Comparison of ENCODE assay signal across 15 mouse cellular contexts in the genomic region with DNA sequence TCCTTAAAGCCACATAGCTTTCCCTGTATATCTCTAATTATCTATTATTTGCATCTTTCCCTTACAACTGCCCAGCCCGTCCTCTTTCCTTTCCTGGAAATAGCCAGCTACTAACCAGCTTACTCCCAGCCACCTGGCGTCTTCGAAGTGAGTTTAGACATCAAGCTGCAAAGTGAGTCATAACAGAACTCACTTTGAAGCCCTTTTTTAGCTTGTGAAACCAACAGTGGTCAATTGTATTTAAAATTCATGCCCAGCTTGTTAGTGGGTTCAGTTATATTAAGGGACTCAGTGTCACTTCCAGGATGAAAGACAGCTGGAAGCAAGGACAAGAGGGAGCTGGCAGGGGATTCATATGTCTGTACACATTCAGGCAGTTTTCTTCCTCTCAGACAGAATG. TPM values are rescaled to one million over a fixed set of nuclear protein-coding genes. Genes with fewer than 3 reads are reported as not detected.
DNase-seq lines count a peak whose midpoint lies in the region; ATAC-seq and TF ChIP-seq lines count a peak whose summit lies in the region.
"Had no signal": no experiment of that assay in that cellular context is flagged by ENCODE, and none has a peak within 500 bp of the region (broad histone marks: within the 10 kb centered on the region; RNA-seq: fewer than 3 reads in every experiment).

No protein-coding gene starts in this region.

- peaks cover 12% of the 10 kb centered on the region for H3K79me2 ChIP-seq in myocyte (ENCODE audit: control insufficient read depth, insufficient read depth)

- H3K36me3 ChIP-seq in lung, embryonic 14.5 days (ENCODE audit: insufficient read depth), result no peaks in the 10 kb centered on the region
- H3K36me3 ChIP-seq in myocyte (ENCODE audit: control insufficient read depth, insufficient read depth), result no peaks in the 10 kb centered on the region
- H3K36me3 ChIP-seq in intestine, embryonic 16.5 days (ENCODE audit: control insufficient read depth, insufficient read depth, low read length), result no peaks in the 10 kb centered on the region
- H3K36me3 ChIP-seq: midbrain, embryonic 13.5 days had no signal

- 0 out of 2 replicates have a peak, but pooled peaks cover 5% of the 10 kb centered on the region for H3K4me1 ChIP-seq in lung, embryonic 14.5 days (ENCODE audit: insufficient read depth)
- peaks cover 9% of the 10 kb centered on the region for H3K4me1 ChIP-seq in intestine, embryonic 16.5 days (ENCODE audit: control insufficient read depth, insufficient read depth, low read length)
- H3K4me1 ChIP-seq: forebrain, embryonic 13.5 days; midbrain, embryonic 13.5 days had no signal

- no peaks in the 10 kb centered on the region for H3K27me3 ChIP-seq in lung, embryonic 14.5 days (ENCODE audit: insufficient read depth, low read length)
- H3K27me3 ChIP-seq in Patski (no peaks in the 10 kb centered on the region), myocyte (ENCODE audit: control insufficient read depth, insufficient read depth, insufficient read length) (no peaks in the 10 kb centered on the region)
- no peaks in the 10 kb centered on the region for H3K27me3 ChIP-seq in intestine, embryonic 16.5 days (replicated peaks; ENCODE audit: control insufficient read depth, insufficient read depth, low read length)
- H3K27me3 ChIP-seq: forebrain, embryonic 13.5 days; midbrain, embryonic 13.5 days had no signal

- H3K27ac ChIP-seq in lung, embryonic 14.5 days (ENCODE audit: low read depth), result no peak overlapping the region
- no peak overlapping the region for H3K27ac ChIP-seq in intestine, embryonic 16.5 days (ENCODE audit: low read length)
- H3K27ac ChIP-seq: forebrain, embryonic 13.5 days; kidney, postnatal 0 days; macrophage; midbrain, embryonic 13.5 days had no signal

- POLR2A ChIA-PET in Patski (lab: Charles Lee), result interaction anchor here (0.5 kb wide), 1 partner anchor 10 kb away, joined by 3 read pairs; no protein-coding TSS in a partner anchor

- CTCF ChIA-PET in Patski (lab: Charles Lee), result interaction anchor here (1.0 to 1.7 kb wide), 4 partner anchors 10 to 33 kb away, joined by 3 to 5 read pairs (median 4); partner anchors contain the start of gene Ell2

- in situ Hi-C loops in Patski (cut with MboI; ENCODE audit: low pct_unique_long_range_greater_than_20kb), result no loop called here

- H3K4me3 ChIP-seq in lung, embryonic 14.5 days (ENCODE audit: low read depth, low read length), result no peak overlapping the region
- no peak overlapping the region for H3K4me3 ChIP-seq in myocyte
- no peak overlapping the region for H3K4me3 ChIP-seq in intestine, embryonic 16.5 days (ENCODE audit: low read length)
- H3K4me3 ChIP-seq: forebrain, embryonic 13.5 days; midbrain, embryonic 13.5 days had no signal

- ATAC-seq in lung, embryonic 14.5 days (ENCODE audit: insufficient read depth), result no peak
- ATAC-seq in Patski, result peak; percentile 54
- no peak for ATAC-seq in intestine, embryonic 16.5 days
- ATAC-seq: activated CD4-positive, CD25-positive, alpha-beta regulatory T cell, adult 4 months; forebrain, embryonic 13.5 days; midbrain, embryonic 13.5 days had no signal

- no peak overlapping the region for H3K4me2 ChIP-seq in lung, embryonic 14.5 days
- H3K4me2 ChIP-seq in myocyte (ENCODE audit: low read depth), result peak overlapping the region; percentile 39
- no peak overlapping the region for H3K4me2 ChIP-seq in intestine, embryonic 16.5 days (ENCODE audit: low read depth, low read length)
- H3K4me2 ChIP-seq: forebrain, embryonic 13.5 days; midbrain, embryonic 13.5 days had no signal

- 48% methylated on average over 3 of the region's 3 CpGs for WGBS in lung, embryonic 14.5 days
- 62% methylated on average over 3 of the region's 3 CpGs for WGBS in intestine, embryonic 16.5 days

- DNase-seq in lung, embryonic 14.5 days, result peak; percentile 38
- no peak for DNase-seq in lung, postnatal 4 days
- peak; percentile 7 for DNase-seq in CD4-positive helper T cell, adult 2 months (ENCODE audit: low read depth, low spot score)
- DNase-seq in Patski (ENCODE audit: low read depth, low spot score), result no peak
- no peak for DNase-seq in urinary bladder, postnatal 25 days (ENCODE audit: low spot score)
- DNase-seq: cerebellum, adult 11-12 months; heart, postnatal 36 days; layer of hippocampus, adult 9-11 months had no signal

- TF ChIP-seq POLR2A in myocyte (IDR thresholded peaks at IDR 0.05; ENCODE audit: insufficient read length, low read depth), result no peak

- no peaks in the 10 kb centered on the region for H3K9me3 ChIP-seq in lung, embryonic 14.5 days (ENCODE audit: low read depth, low read length)
- no peaks in the 10 kb centered on the region for H3K9me3 ChIP-seq in intestine, embryonic 16.5 days (ENCODE audit: control insufficient read depth, low read length)
- H3K9me3 ChIP-seq: forebrain, embryonic 13.5 days; midbrain, embryonic 13.5 days had no signal

- no peak for TF ChIP-seq CTCF in lung, embryonic 14.5 days (IDR thresholded peaks at IDR 0.05; ENCODE audit: low read depth)
- no peak for TF ChIP-seq CTCF in Patski (IDR thresholded peaks at IDR 0.05)

- H3K9ac ChIP-seq in lung, embryonic 14.5 days, result no peak overlapping the region
- no peak overlapping the region for H3K9ac ChIP-seq in intestine, embryonic 16.5 days (ENCODE audit: low read depth, low read length)
- H3K9ac ChIP-seq: forebrain, embryonic 13.5 days; midbrain, embryonic 13.5 days had no signal

- H3ac ChIP-seq in myocyte (ENCODE audit: control insufficient read depth, insufficient read length), result no peak overlapping the region

TF ChIP-seq in myocyte, 11 proteins besides CTCF, POLR2A, EP300 and RAD21:
- TF ChIP-seq MYOG (IDR thresholded peaks at IDR 0.05; ENCODE audit: control insufficient read depth in 1 of 3, insufficient read depth in 1 of 3, insufficient read length in 2 of 3, low read depth in 2 of 3) (peak in 1 of 3 experiments; percentile 54), TCF12 (IDR thresholded peaks at IDR 0.05; ENCODE audit: insufficient read depth, poor library complexity, severe bottlenecking) (peak; percentile 32), MYOD1 (IDR thresholded peaks at IDR 0.05; ENCODE audit: control insufficient read depth in 1 of 3, insufficient read length in 2 of 3, low read depth in 2 of 3) (peak in 1 of 3 experiments; percentile 44), SRF (IDR thresholded peaks at IDR 0.05; ENCODE audit: control insufficient read depth, insufficient read length, low read depth) (no peak)

RNA-seq across cellular contexts. Expression of gene Ell2, which starts 33.5 kb away (rescaled TPM):
- polyA plus RNA-seq in lung, embryonic 14.5 days (2014; fragmentation: Nextera tagmentation; extraction: Ambion mirVana), result 3.7 and 5.6 TPM in 2 replicates
- polyA plus RNA-seq in Patski (2021) (11.6 TPM), myocyte (2012; fragmentation: generic; extraction: Trizol) (5.1 TPM)
- 4.3 and 4.9 TPM in 2 replicates for polyA plus RNA-seq in intestine, embryonic 16.5 days (2015; fragmentation: Nextera tagmentation; extraction: Ambion mirVana)

Comparison
In these comparisons a context has a peak if more than half of its experiments do, and no peak if none do; other contexts are left out.
1. DNase-seq: peak in lung, embryonic 14.5 days (single experiment) and CD4-positive helper T cell, adult 2 months (single experiment); none in lung, postnatal 4 days (0 of 2), Patski (single experiment) and urinary bladder, postnatal 25 days (single experiment).